Mouse (Mus musculus) heart, postnatal 0 days (tissue): ENCODE data around the gene Clcn3. TPM values are rescaled to one million over a fixed set of nuclear protein-coding genes. Genes with fewer than 3 reads are reported as not detected.

Experiments
- ATAC-seq: fragments of 200-750 bp; cut with Nextera tagmentation; 2 replicates; pipeline ENCODE4 v1.8.0; 2017; ENCODE audit warnings: low read depth, moderate number of reproducible peaks, moderate library complexity; ENCODE audit not compliant: insufficient read depth
- DNase-seq: peaks from one replicate; pipeline ENCODE4 v3.0.0-alpha.2; 2016; ENCODE audit warnings: low spot score
- H3K27ac ChIP-seq: fragments of 300-500 bp; sonication (generic); 2 replicates; pipeline ENCODE4 v1.5.1; 2014; ENCODE audit warnings: low read depth, mild to moderate bottlenecking
- H3K27me3 ChIP-seq: fragments of 300-500 bp; sonication (generic); 2 replicates; pipeline ENCODE4 v1.6.1; 2014; ENCODE audit warnings: low read length, mixed read lengths; ENCODE audit not compliant: control insufficient read depth, insufficient read depth
- H3K36me3 ChIP-seq: fragments of 300-500 bp; sonication (generic); replicated peaks from 2 replicates; pipeline ENCODE4 v1.6.1; 2014; ENCODE audit warnings: low read length, mixed read lengths; ENCODE audit not compliant: control insufficient read depth, insufficient read depth
- H3K4me1 ChIP-seq: fragments of 300-500 bp; sonication (generic); 2 replicates; pipeline ENCODE4 v1.6.1; 2014; ENCODE audit warnings: antibody characterized with exemption; ENCODE audit not compliant: control insufficient read depth, insufficient read depth
- H3K4me2 ChIP-seq: fragments of 300-500 bp; sonication (generic); 2 replicates; pipeline ENCODE4 v1.6.1; 2014; ENCODE audit warnings: low read depth, mild to moderate bottlenecking, low read length, moderate library complexity
- H3K4me3 ChIP-seq: fragments of 300-500 bp; sonication (generic); 2 replicates; pipeline ENCODE4 v1.5.1; 2014; ENCODE audit warnings: low read depth, low read length
- H3K9ac ChIP-seq: fragments of 300-500 bp; sonication (generic); replicated peaks from 2 replicates; pipeline ENCODE4 v1.6.1; 2014; ENCODE audit warnings: low read depth, low read length, mixed read lengths
- H3K9me3 ChIP-seq: fragments of 300-500 bp; sonication (generic); replicated peaks from 2 replicates; pipeline ENCODE4 v1.6.1; 2016; ENCODE audit warnings: low read length; ENCODE audit not compliant: control insufficient read depth
- CTCF ChIP-seq: IDR thresholded peaks from 2 replicates; pipeline ENCODE4 v1.5.1; 2016; ENCODE audit warnings: antibody characterized with exemption, control low read depth, low read depth
- EP300 ChIP-seq: IDR thresholded peaks from 2 replicates; pipeline ENCODE4 v1.6.1; 2016; ENCODE audit warnings: antibody characterized with exemption, low read depth
- WGBS: fragments of 180-500 bp; shearing (Covaris S2); extraction: QIAGEN DNeasy Blood & Tissue Kit; methylation state at CpG from one replicate; pipeline ENCODE4 v1.1.7; 2014; 5-methylcytosine and 5-hydroxymethylcytosine counted together
- polyA plus RNA-seq: library from polyadenylated mRNA; unstranded; fragments of >200 nt; fragmentation: Nextera tagmentation; extraction: Ambion mirVana; gene quantifications from 2 replicates; pipeline ENCODE4 v1.2.1, GENCODE M21; 2015
- total RNA-seq: library from RNA; depleted of rRNA; stranded (reverse); fragments of >200 nt; gene quantifications from 2 replicates; pipeline ENCODE4 v1.2.3, GENCODE M21; 2014; ENCODE audit warnings: low replicate concordance

Gene Clcn3
- total and polyA plus RNA-seq, 2 experiments from 2014 or later, result 17.0 to 30.3 TPM

- DNase-seq, result no peak
- 63% methylated on average over 4 of the region's 4 CpGs for WGBS
- TF ChIP-seq CTCF (no peak), EP300 (no peak)
These were observed 99.5 kb downstream of the Clcn3 start for GRCm38 (mm10) chr8:60883419-60884137.

DNA sequence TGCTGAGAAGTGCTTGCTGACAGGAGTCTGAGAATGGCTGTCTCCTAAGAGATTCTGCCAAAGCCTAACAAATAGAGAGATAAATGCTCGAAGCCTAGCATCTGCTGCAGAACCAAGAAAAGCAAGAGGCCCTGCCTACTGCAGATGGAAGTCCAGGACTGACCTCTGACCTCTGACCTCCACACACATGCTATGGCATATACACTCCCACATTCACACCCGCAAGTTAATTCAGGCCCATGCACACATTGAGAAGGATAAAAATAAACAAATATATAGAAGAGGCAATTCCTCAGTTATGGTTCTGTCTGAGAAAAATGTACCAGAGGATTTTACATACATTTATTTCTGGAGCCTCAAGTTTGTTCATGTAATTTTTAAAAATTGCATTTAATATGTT lies 104.5 kb downstream of the Clcn3 start:
- H3K27ac ChIP-seq, result no peak overlapping the region
- no peak overlapping the region for H3K9ac ChIP-seq
- ATAC-seq (no peak), DNase-seq (no peak)
- H3K4me3 ChIP-seq, result no peak overlapping the region
- no peaks in the 10 kb centered on the region for H3K36me3 ChIP-seq
- TF ChIP-seq EP300 (no peak), CTCF (no peak)
- WGBS, result 47% methylated on average over 2 of the region's 2 CpGs
- no peaks in the 10 kb centered on the region for H3K9me3 ChIP-seq
- no peaks in the 10 kb centered on the region for H3K4me1 ChIP-seq
- no peaks in the 10 kb centered on the region for H3K27me3 ChIP-seq
- H3K4me2 ChIP-seq, result no peak overlapping the region

More at GRCm38 (mm10) chr8:60883419-60884137, 99.5 kb downstream of the Clcn3 start:
- Histone ChIP-seq H3K4me2 (no peak overlapping the region), H3K4me1 (no peaks in the 10 kb centered on the region), H3K27me3 (no peaks in the 10 kb centered on the region), H3K9ac (no peak overlapping the region), H3K27ac (no peak overlapping the region), H3K9me3 (no peaks in the 10 kb centered on the region), H3K36me3 (no peaks in the 10 kb centered on the region), H3K4me3 (no peak overlapping the region)
- ATAC-seq, result no peak

DNA sequence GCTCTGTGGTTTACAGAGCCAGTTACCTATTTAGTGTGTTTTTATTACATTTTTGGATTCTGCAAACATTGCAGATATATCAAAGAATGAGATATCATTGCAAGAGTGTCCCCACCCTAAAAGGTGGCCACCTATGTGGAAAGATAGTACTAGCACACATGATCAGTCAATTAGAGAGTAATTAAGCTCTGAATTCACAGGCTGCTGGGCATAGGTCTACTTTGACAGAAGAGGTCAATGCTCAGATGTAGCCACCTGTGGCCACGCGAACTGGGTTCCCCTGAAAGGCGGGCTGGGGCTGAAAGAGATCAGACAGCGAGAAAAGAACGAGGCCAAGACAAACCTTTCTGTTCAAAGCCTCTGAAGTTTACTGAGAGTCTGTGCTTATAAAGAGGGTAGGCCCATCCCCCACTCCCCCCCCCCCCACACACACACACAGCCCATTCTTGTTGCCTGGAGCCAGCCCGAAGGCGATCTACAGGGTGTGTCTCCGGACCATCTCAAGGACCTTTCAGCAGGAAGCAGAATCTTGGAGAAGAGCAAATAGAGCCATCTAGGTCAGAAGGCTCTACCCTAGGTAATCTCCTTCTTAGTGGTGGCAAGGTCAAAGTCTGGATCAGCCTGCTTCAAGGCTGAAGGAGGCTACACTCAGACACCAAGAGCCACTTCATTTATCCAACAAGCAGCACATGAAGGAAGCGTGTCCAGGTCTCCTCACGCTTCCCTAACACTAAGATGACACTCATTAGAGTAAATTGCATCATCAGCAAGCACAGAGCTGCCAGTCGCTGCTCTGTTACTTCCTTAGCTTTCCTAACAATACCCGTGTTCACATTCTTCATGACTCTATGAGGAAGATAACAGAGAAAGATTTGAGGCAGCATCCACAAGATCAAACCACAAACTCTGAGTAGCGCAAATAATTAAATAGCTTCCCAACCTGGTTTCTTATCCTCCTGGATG lies 112.6 kb downstream of the Clcn3 start:
- Histone ChIP-seq H3K4me3 (no peak overlapping the region), H3K27ac (no peak overlapping the region), H3K9me3 (no peaks in the 10 kb centered on the region), H3K4me2 (no peak overlapping the region), H3K36me3 (no peaks in the 10 kb centered on the region), H3K27me3 (no peaks in the 10 kb centered on the region), H3K4me1 (peaks cover 19% of the 10 kb centered on the region), H3K9ac (no peak overlapping the region)
- 81% methylated on average over 13 of the region's 13 CpGs for WGBS
- DNase-seq (no peak), ATAC-seq (no peak)
- TF ChIP-seq EP300, result no peak
- TF ChIP-seq CTCF, result no peak

GRCm38 (mm10) chr8:60869761-60870160 lies 113.3 kb downstream of the Clcn3 start:
- no peak overlapping the region for H3K4me2 ChIP-seq
- no peaks in the 10 kb centered on the region for H3K36me3 ChIP-seq
- WGBS, result 72% methylated on average over 2 of the region's 2 CpGs
- H3K27ac ChIP-seq, result no peak overlapping the region
- peaks cover 19% of the 10 kb centered on the region for H3K4me1 ChIP-seq
- H3K4me3 ChIP-seq, result no peak overlapping the region
- no peaks in the 10 kb centered on the region for H3K9me3 ChIP-seq
- H3K27me3 ChIP-seq, result no peaks in the 10 kb centered on the region
- no peak overlapping the region for H3K9ac ChIP-seq
- ATAC-seq, result no peak
- no peak for TF ChIP-seq CTCF
- no peak for TF ChIP-seq EP300
- DNase-seq, result no peak

- H3K4me2 ChIP-seq, result no peak overlapping the region
- H3K9ac ChIP-seq, result no peak overlapping the region
- H3K4me3 ChIP-seq, result no peak overlapping the region
- ATAC-seq (no peak), DNase-seq (no peak)
- WGBS, result 83% methylated on average over 4 of the region's 4 CpGs
- no peaks in the 10 kb centered on the region for H3K36me3 ChIP-seq
- no peaks in the 10 kb centered on the region for H3K27me3 ChIP-seq
- H3K27ac ChIP-seq, result no peak overlapping the region
- no peak for TF ChIP-seq EP300
- no peak for TF ChIP-seq CTCF
- H3K4me1 ChIP-seq, result peaks cover 19% of the 10 kb centered on the region
- no peaks in the 10 kb centered on the region for H3K9me3 ChIP-seq
These were observed 114.7 kb downstream of the Clcn3 start for GRCm38 (mm10) chr8:60868236-60868965.
